Mouse (Mus musculus): ENCODE results near the gene Fbll1. TPM values are rescaled to one million over a fixed set of nuclear protein-coding genes. Genes with fewer than 3 reads are reported as not detected.
A peak's percentile ranks its signal among the peaks of the same experiment; 100 is the strongest.
"Not testable (repeated sequence)": the region's sequence is repeated elsewhere in the genome, so short reads cannot be mapped to it uniquely, and the experiment has no call there.

Gene Fbll1
- polyA plus RNA-seq, 1 experiment: not detected

DNA sequence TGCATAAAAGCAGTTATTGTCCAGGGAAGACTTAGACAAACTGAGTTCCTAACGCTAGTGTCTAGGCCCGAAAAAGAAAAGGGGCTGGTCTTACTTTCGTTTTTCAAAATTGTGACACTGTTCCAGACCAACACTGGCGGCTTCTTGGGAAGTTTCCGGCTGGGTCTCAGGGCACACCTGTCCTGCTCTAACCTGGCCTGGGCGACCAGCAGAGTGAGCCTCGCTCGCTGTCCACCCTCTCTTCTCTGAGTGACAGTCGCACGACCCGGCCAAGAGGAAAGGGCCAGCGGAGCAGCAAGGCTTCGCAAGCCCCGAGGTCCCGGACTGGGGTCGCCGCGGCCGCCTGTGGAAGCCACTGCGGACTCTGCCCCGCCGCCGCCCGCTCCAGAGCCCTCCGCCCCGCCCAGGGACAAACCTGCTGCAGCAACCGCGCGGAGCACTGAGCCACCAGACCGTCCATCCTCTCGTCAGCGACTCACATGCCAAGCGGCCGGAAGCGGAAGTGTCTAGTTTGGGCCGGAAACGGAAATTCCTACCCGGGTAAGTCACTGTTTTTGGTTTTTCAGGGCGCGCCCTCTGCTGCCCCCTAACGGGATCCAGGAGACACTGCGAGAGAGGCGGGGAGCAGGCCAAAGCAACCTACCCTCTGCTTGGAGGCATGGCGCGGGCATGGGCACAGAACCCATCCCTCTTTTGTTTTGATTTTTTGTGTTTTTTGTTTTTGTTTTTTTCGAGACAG lies 35.5 kb upstream of the Fbll1 start, which contains the start of gene Rars:
Gene Rars, minus strand, starts transcription at position 485 of the 739 bp plus-strand sequence.
- peaks cover 29% of the 10 kb centered on the region for H3K36me3 ChIP-seq (ENCODE audit: control insufficient read depth)
- peak within 1 kb of the TSS; percentile 92 for H3K4me3 ChIP-seq (replicated peaks)
- no peaks in the 10 kb centered on the region for H3K9me3 ChIP-seq (ENCODE audit: control insufficient read depth, low read length)
- no peaks in the 10 kb centered on the region for H3K27me3 ChIP-seq (ENCODE audit: control insufficient read depth)
- peaks cover 43% of the 10 kb centered on the region for H3K4me1 ChIP-seq (ENCODE audit: control insufficient read depth)
- TF ChIP-seq TAL1 (IDR thresholded peaks at IDR 0.05; ENCODE audit: low read length): no peak
- TF ChIP-seq GATA1 (IDR thresholded peaks at IDR 0.05; ENCODE audit: low read length): no peak

DNA sequence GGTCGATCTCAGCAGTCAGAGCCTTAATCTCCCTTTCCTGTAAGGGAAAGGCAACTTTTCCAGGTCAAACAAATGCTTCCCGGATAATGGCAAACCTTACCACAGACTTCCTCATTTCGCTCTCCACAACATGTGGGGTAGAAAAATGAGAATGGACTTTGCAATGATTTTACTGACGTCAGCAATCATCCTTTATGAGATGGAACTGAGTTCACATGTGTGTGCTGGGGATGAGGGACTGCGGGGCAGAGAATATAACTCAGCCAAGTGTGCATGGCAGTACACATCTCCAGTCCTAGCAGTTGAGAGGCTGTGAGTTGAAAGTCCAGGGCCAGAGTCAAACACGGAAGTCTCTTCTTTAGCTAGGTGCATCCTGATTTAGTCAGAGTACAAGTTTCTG lies 34.6 kb upstream of the Fbll1 start:
- H3K4me1 ChIP-seq (ENCODE audit: control insufficient read depth): peaks cover 35% of the 10 kb centered on the region
- no peaks in the 10 kb centered on the region for H3K27me3 ChIP-seq (ENCODE audit: control insufficient read depth)
- no peaks in the 10 kb centered on the region for H3K9me3 ChIP-seq (ENCODE audit: control insufficient read depth, low read length)
- TF ChIP-seq GATA1 (IDR thresholded peaks at IDR 0.05; ENCODE audit: low read length) (no peak), TAL1 (IDR thresholded peaks at IDR 0.05; ENCODE audit: low read length) (no peak)
- H3K4me3 ChIP-seq (replicated peaks): peak overlapping the region; percentile 92
- peaks cover 39% of the 10 kb centered on the region for H3K36me3 ChIP-seq (ENCODE audit: control insufficient read depth)

DNA sequence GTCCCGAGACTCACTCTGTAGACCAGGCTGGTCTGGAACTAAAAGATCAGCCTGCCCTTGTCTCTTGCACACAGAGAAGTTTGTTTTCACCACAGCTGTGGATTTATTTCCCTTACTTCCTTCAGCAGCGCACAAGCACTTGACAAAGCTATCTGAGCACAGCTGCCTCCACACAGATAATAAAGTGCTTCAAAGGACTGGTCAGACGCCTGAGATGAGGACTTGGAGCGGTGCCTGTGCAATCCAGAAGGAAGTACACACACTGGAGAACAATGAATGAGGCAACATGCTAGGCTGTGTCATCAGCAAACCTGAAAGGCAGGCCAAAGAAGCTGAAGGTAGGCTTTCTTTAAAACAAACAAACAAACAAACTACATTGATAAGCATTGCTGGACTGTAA lies 33.5 kb upstream of the Fbll1 start:
- Histone ChIP-seq H3K9me3 (ENCODE audit: control insufficient read depth, low read length) (no peaks in the 10 kb centered on the region), H3K27me3 (ENCODE audit: control insufficient read depth) (no peaks in the 10 kb centered on the region), H3K36me3 (ENCODE audit: control insufficient read depth) (peaks cover 50% of the 10 kb centered on the region), H3K4me1 (ENCODE audit: control insufficient read depth) (peaks cover 27% of the 10 kb centered on the region), H3K4me3 (replicated peaks) (peak overlapping the region; percentile 18)
- TF ChIP-seq TAL1 (IDR thresholded peaks at IDR 0.05; ENCODE audit: low read length) (no peak), GATA1 (IDR thresholded peaks at IDR 0.05; ENCODE audit: low read length) (no peak)

DNA sequence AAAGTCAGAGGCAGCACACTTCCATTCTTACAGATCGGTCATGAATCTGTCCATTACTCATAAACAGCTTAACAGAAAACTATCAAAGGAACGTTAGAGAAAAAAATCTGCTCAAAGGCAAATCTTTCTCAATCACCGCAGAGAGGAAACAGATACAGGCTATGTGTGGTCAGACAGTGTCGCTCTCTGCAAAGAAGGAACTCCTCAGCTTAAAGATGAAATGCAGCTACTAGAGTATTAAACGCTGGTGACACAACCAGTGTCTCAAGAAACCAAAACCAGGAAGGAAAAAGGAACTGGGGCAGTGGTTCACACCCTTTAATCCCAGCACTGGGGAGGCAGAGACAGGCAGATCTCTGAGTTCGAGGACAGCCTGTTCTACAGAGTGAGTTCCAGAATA lies 29.0 kb upstream of the Fbll1 start:
- Histone ChIP-seq H3K27me3 (ENCODE audit: control insufficient read depth) (no peaks in the 10 kb centered on the region), H3K4me3 (replicated peaks) (no peak overlapping the region), H3K9me3 (ENCODE audit: control insufficient read depth, low read length) (no peaks in the 10 kb centered on the region), H3K4me1 (ENCODE audit: control insufficient read depth) (peaks cover 9% of the 10 kb centered on the region), H3K36me3 (ENCODE audit: control insufficient read depth) (peaks cover 85% of the 10 kb centered on the region)
- TF ChIP-seq GATA1 (IDR thresholded peaks at IDR 0.05; ENCODE audit: low read length): no peak
- TF ChIP-seq TAL1 (IDR thresholded peaks at IDR 0.05; ENCODE audit: low read length): no peak

DNA sequence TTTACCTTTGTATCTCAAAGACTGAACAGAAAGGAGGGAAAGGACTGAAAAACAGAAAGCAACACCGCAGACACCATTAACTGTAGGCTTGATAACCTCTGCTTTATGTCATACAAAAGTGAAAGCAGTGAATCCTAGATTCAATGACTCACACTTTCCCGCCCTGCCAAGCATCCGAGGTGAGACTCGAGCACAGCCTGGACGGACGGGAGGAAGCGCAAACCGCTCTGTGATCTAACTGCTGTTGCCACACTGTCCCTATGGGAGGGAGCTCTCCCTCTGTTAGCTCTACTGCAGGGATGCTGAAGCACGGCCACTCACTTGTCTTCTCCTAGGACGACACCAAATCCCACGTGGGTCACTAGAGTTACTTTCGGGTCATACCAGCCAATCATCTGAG lies 17.6 kb upstream of the Fbll1 start:
- H3K4me3 ChIP-seq (replicated peaks): no peak overlapping the region
- TF ChIP-seq TAL1 (IDR thresholded peaks at IDR 0.05; ENCODE audit: low read length): no peak
- TF ChIP-seq GATA1 (IDR thresholded peaks at IDR 0.05; ENCODE audit: low read length): no peak
- H3K27me3 ChIP-seq (ENCODE audit: control insufficient read depth): no peaks in the 10 kb centered on the region
- no peaks in the 10 kb centered on the region for H3K4me1 ChIP-seq (ENCODE audit: control insufficient read depth)
- no peaks in the 10 kb centered on the region for H3K9me3 ChIP-seq (ENCODE audit: control insufficient read depth, low read length)
- H3K36me3 ChIP-seq (ENCODE audit: control insufficient read depth): peaks cover 97% of the 10 kb centered on the region

DNA sequence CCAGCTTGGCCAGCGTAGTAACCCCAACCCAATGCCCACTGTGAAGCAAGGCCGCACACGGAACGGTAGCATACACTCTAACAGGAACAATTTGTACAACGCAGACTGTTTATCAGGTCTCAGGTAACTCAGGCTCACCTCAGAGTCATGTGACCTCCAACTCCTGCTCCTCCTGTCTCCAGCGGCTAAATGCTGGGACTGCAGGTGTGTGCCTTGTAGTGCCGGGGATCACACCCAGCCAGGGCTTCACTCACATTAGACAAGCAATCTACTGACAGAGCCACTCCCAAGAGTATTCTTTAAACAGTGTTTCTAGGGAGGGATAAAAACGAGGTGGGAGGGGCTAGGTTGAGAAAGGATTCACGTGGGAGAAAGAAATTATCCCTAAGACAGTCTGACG lies 12.8 kb upstream of the Fbll1 start:
- TF ChIP-seq GATA1 (IDR thresholded peaks at IDR 0.05; ENCODE audit: low read length): no peak
- TF ChIP-seq TAL1 (IDR thresholded peaks at IDR 0.05; ENCODE audit: low read length): no peak
- H3K36me3 ChIP-seq (ENCODE audit: control insufficient read depth): peaks cover 98% of the 10 kb centered on the region
- H3K27me3 ChIP-seq (ENCODE audit: control insufficient read depth): no peaks in the 10 kb centered on the region
- no peaks in the 10 kb centered on the region for H3K4me1 ChIP-seq (ENCODE audit: control insufficient read depth)
- H3K9me3 ChIP-seq (ENCODE audit: control insufficient read depth, low read length): no peaks in the 10 kb centered on the region
- no peak overlapping the region for H3K4me3 ChIP-seq (replicated peaks)

DNA sequence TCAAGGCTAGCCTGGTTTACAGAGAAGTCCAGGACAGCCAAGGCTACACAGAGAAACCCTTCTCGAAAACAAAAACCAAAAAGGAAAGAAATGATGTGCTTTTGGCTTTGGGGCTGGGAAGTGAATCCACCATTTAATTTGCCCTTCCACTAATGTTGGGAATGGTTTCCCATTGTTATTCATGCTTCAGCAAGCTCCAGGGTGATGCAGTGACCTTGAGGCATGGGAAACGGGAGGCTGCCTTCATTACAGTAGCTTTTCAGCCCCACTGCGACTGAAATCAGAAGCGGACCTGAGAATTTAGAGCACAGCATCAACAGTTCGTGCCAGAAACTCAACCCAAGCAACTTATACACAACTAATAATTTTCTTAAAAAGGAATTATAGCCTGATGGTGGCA lies 2.6 kb upstream of the Fbll1 start:
- TF ChIP-seq GATA1 (IDR thresholded peaks at IDR 0.05; ENCODE audit: low read length) (no peak), TAL1 (IDR thresholded peaks at IDR 0.05; ENCODE audit: low read length) (no peak)
- Histone ChIP-seq H3K4me3 (replicated peaks) (no peak overlapping the region), H3K27me3 (ENCODE audit: control insufficient read depth) (peaks cover 47% of the 10 kb centered on the region), H3K36me3 (ENCODE audit: control insufficient read depth) (peaks cover 3% of the 10 kb centered on the region; the same call in 1 of the 2 replicates), H3K4me1 (ENCODE audit: control insufficient read depth) (no peaks in the 10 kb centered on the region; the same call in 1 of the 2 replicates), H3K9me3 (ENCODE audit: control insufficient read depth, low read length) (peaks cover 9% of the 10 kb centered on the region)

DNA sequence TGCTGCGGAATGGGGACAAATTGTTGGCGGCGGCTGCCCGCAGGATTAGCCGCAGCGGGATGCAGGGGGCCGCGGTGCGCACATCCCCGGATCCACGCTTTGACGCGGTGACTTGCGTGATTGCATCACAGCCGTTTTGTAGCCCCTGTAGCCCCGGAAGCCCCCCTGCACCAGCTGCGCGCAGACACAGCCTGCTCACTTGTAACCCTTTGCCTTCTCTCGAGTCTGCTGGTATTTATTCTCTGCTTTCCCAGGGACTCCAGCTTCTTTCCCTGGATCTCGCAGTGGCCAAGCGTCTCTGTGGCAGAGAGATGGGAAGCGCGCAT lies 226 bp downstream of the Fbll1 start:
- TF ChIP-seq TAL1 (IDR thresholded peaks at IDR 0.05; ENCODE audit: low read length): no peak
- TF ChIP-seq GATA1 (IDR thresholded peaks at IDR 0.05; ENCODE audit: low read length): no peak
- Histone ChIP-seq H3K36me3 (ENCODE audit: control insufficient read depth) (no peaks in the 10 kb centered on the region), H3K4me3 (replicated peaks) (no peak overlapping the region), H3K9me3 (ENCODE audit: control insufficient read depth, low read length) (peaks cover 9% of the 10 kb centered on the region), H3K27me3 (ENCODE audit: control insufficient read depth) (peaks cover 59% of the 10 kb centered on the region), H3K4me1 (ENCODE audit: control insufficient read depth) (no peaks in the 10 kb centered on the region; the same call in 1 of the 2 replicates)

DNA sequence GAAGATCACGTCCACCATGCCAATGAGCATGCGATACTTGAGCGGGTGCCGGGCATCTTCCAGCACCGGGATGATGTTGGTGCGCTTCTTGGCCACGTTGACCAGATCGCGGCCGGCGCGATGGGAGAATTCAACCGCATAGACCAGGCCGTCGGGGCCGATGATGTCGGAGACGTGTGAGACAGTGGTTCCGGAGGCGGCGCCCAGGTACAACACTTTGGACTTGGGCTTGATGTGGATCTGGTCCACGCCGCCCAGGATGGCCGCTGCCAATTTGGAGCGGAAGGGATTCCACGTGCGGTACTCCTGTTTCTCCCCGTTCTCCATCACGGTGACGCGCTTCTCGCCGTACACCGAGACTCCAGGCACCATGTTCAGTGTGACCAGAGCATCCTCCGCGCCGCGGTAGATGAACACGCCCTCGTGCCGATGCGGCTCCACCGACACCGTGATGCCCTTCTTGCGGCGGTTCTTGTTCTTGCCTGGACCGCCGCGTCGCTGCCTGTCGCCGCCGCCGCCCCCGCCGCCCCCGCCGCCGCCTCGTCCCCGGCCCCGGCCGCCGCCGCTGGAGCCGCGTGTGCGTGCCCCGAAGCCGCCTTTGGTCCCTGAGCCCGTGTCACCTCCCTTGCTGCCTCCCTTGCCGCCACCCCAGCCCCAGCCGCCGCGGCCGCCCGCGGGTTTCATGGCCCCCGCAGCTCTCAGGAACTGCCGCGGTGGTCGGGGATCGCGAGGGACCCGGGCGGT lies 761 bp downstream of the Fbll1 start:
- Histone ChIP-seq H3K4me1 (ENCODE audit: control insufficient read depth) (no peaks in the 10 kb centered on the region; the same call in 1 of the 2 replicates), H3K9me3 (ENCODE audit: control insufficient read depth, low read length) (peaks cover 9% of the 10 kb centered on the region), H3K4me3 (replicated peaks) (no peak overlapping the region), H3K36me3 (ENCODE audit: control insufficient read depth) (no peaks in the 10 kb centered on the region), H3K27me3 (ENCODE audit: control insufficient read depth) (peaks cover 59% of the 10 kb centered on the region)
- TF ChIP-seq TAL1 (IDR thresholded peaks at IDR 0.05; ENCODE audit: low read length): no peak
- no peak for TF ChIP-seq GATA1 (IDR thresholded peaks at IDR 0.05; ENCODE audit: low read length)

DNA sequence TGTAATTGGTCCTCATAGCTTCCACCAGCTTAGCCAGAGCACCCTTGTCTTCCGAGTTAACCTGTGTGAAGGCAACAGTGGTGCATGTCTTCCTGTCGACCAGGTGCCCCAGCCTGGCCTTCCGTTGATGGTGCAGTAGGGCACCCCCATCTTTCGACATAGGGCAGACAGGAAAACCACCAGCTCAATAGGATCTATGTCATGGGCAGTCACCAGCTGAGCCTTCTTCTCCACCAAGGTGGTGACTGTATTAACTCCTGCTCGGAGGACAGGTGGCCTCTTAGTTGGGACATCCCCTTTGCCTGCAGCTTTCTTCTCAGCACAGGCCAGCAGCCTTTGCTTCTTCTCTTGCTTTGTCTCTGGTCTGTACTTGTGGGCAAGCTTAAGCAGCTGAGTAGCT lies 5.9 kb downstream of the Fbll1 start:
- Histone ChIP-seq H3K27me3 (ENCODE audit: control insufficient read depth) (peaks cover 26% of the 10 kb centered on the region), H3K36me3 (ENCODE audit: control insufficient read depth) (peaks cover 14% of the 10 kb centered on the region)
- not testable (repeated sequence) for H3K4me3 ChIP-seq (replicated peaks); H3K9me3 ChIP-seq (ENCODE audit: control insufficient read depth, low read length); H3K4me1 ChIP-seq (ENCODE audit: control insufficient read depth)

Measured in erythroblast, embryonic 14.5 days (primary cell).